ENCODE assay signal across 25 mouse cellular contexts in the genomic region with DNA sequence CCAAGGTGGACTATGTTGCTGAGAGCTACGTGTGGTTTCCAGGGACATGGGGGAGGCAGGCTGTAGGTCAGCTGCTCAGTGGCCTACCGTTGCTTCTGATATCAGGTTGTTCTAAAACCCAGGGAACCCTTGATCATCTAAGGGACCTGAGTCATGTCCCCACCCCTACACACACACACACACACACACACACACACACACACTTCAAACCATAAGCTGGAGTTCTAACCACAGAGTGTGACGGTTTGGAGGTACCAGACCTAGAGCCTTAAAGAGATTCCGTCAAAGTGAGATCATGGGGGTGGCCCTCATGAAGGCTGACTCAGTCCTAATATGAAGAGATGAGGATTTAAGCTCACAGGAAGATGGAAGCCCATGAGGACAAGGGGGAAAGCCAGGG.
"Had no signal": no experiment of that assay in that cellular context is flagged by ENCODE, and none has a peak within 500 bp of the region (broad histone marks: within the 10 kb centered on the region; RNA-seq: fewer than 3 reads in every experiment).

No protein-coding gene starts in this region.

- H3K4me1 ChIP-seq: embryonic facial prominence, embryonic 15.5 days; forebrain, embryonic 12.5 days; forebrain, embryonic 13.5 days; forebrain, embryonic 15.5 days had no signal

- H3K27ac ChIP-seq: embryonic facial prominence, embryonic 10.5 days; embryonic facial prominence, embryonic 12.5 days; embryonic facial prominence, embryonic 13.5 days; embryonic facial prominence, embryonic 15.5 days; forebrain, embryonic 10.5 days; forebrain, embryonic 12.5 days; forebrain, embryonic 13.5 days; forebrain, embryonic 15.5 days; gastrocnemius, adult 2 months; heart, adult 2 months; heart, embryonic 10.5 days had no signal

- H3K9me3 ChIP-seq: embryonic facial prominence, embryonic 10.5 days; embryonic facial prominence, embryonic 12.5 days; embryonic facial prominence, embryonic 13.5 days; embryonic facial prominence, embryonic 15.5 days; forebrain, embryonic 10.5 days; forebrain, embryonic 12.5 days; forebrain, embryonic 15.5 days; heart, embryonic 10.5 days had no signal

- ATAC-seq: forebrain, embryonic 13.5 days; forebrain, embryonic 14.5 days; forebrain, embryonic 15.5 days; forebrain, embryonic 16.5 days had no signal

- H3K9ac ChIP-seq: embryonic facial prominence, embryonic 12.5 days; embryonic facial prominence, embryonic 13.5 days; embryonic facial prominence, embryonic 15.5 days; forebrain, embryonic 12.5 days; forebrain, embryonic 13.5 days; forebrain, embryonic 15.5 days had no signal

- H3K27me3 ChIP-seq: embryonic facial prominence, embryonic 12.5 days; embryonic facial prominence, embryonic 15.5 days; forebrain, embryonic 12.5 days; forebrain, embryonic 13.5 days; forebrain, embryonic 15.5 days had no signal

- H3K4me2 ChIP-seq: embryonic facial prominence, embryonic 12.5 days; embryonic facial prominence, embryonic 13.5 days; embryonic facial prominence, embryonic 15.5 days; forebrain, embryonic 12.5 days; forebrain, embryonic 13.5 days; forebrain, embryonic 15.5 days had no signal

- H3K36me3 ChIP-seq: embryonic facial prominence, embryonic 10.5 days; embryonic facial prominence, embryonic 12.5 days; embryonic facial prominence, embryonic 13.5 days; embryonic facial prominence, embryonic 15.5 days; forebrain, embryonic 10.5 days; forebrain, embryonic 12.5 days; forebrain, embryonic 15.5 days; heart, embryonic 10.5 days had no signal

- DNase-seq: cerebellum, adult 9-11 months; cerebellum, postnatal 14 days; cerebellum, postnatal 25 days; cerebellum, postnatal 36 days; embryo, embryonic 11 days; gastrocnemius, adult 2 months; gastrocnemius, postnatal 10 days; gastrocnemius, postnatal 14 days; gastrocnemius, postnatal 25 days; gastrocnemius, postnatal 36 days; heart, adult 11 months; heart, adult 18-20 months; heart, adult 2 months had no signal

- H3K4me3 ChIP-seq: embryonic facial prominence, embryonic 10.5 days; embryonic facial prominence, embryonic 12.5 days; embryonic facial prominence, embryonic 13.5 days; embryonic facial prominence, embryonic 15.5 days; erythroblast, embryonic 14.5 days; forebrain, embryonic 10.5 days; forebrain, embryonic 12.5 days; forebrain, embryonic 13.5 days; forebrain, embryonic 15.5 days; gastrocnemius, adult 2 months; heart, adult 2 months; heart, embryonic 10.5 days had no signal
